ENCODE assay signal across 21 mouse cellular contexts in the genomic region with DNA sequence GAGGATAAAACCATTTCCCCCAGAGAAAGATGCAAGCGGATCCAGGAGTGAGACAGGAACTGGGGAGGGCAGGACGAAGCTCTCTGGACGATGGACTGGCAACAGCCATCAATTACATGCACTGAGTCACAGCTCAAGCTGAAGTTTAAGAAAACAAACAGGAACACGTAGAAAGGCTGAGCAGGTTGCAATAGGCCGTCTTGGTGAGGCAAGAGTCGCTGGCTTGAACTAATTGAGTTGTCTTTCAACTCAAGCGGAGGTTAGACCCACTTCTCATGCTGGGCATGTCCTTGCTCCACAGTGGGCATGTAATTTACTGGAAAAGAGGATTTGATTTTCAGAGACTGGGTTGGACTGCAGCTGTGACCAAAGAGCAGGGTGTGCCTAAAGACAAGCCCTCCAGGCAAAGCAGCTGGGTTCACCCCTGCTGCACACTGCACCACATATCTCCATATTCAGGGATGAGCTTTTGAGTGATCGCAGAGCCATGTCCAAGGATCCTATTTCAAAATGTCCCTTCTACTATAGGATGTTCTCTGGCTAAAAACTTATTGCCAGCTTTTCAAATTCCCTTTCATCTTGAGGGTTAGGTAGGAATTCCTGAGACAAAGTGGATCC. TPM values are rescaled to one million over a fixed set of nuclear protein-coding genes. Genes with fewer than 3 reads are reported as not detected.
DNase-seq lines count a peak whose midpoint lies in the region; ATAC-seq and TF ChIP-seq lines count a peak whose summit lies in the region.
"Had no signal": no experiment of that assay in that cellular context is flagged by ENCODE, and none has a peak within 500 bp of the region (broad histone marks: within the 10 kb centered on the region; RNA-seq: fewer than 3 reads in every experiment).

No protein-coding gene starts in this region.

- H3K36me3 ChIP-seq in ES-Bruce4 (ENCODE audit: control insufficient read depth, insufficient read depth, low read length, poor library complexity, severe bottlenecking): no peaks in the 10 kb centered on the region
- H3K36me3 ChIP-seq in midbrain, embryonic 16.5 days (ENCODE audit: control insufficient read depth, insufficient read depth, low read length): no peaks in the 10 kb centered on the region
- H3K36me3 ChIP-seq in forebrain, embryonic 12.5 days (replicated peaks): no peaks in the 10 kb centered on the region
- H3K36me3 ChIP-seq: forebrain, embryonic 10.5 days; heart, embryonic 10.5 days; hindbrain, embryonic 15.5 days; limb, embryonic 12.5 days had no signal

- peak overlapping the region; percentile 14; the same call in 1 of the 2 replicates for H3K27ac ChIP-seq in ES-Bruce4 (ENCODE audit: insufficient read depth, low read length)
- H3K27ac ChIP-seq in midbrain, embryonic 16.5 days (ENCODE audit: low read length): no peak overlapping the region
- no peak overlapping the region for H3K27ac ChIP-seq in forebrain, embryonic 12.5 days
- H3K27ac ChIP-seq in gastrocnemius, adult 2 months: no peak overlapping the region
- H3K27ac ChIP-seq: forebrain, embryonic 10.5 days; heart, embryonic 10.5 days; hindbrain, embryonic 15.5 days; limb, embryonic 12.5 days had no signal

- no peak for TF ChIP-seq CTCF in ES-Bruce4 (IDR thresholded peaks at IDR 0.05; ENCODE audit: low read depth, low read length)
- no peak for TF ChIP-seq CTCF in gastrocnemius, adult 2 months (IDR thresholded peaks at IDR 0.05)

- H3K4me3 ChIP-seq in ES-Bruce4 (ENCODE audit: low read depth, low read length): no peak overlapping the region
- no peak overlapping the region for H3K4me3 ChIP-seq in midbrain, embryonic 16.5 days (ENCODE audit: low read depth, low read length)
- no peak overlapping the region for H3K4me3 ChIP-seq in forebrain, embryonic 12.5 days (replicated peaks)
- no peak overlapping the region for H3K4me3 ChIP-seq in gastrocnemius, adult 2 months
- H3K4me3 ChIP-seq: forebrain, embryonic 10.5 days; heart, embryonic 10.5 days; hindbrain, embryonic 15.5 days; limb, embryonic 12.5 days had no signal

- ATAC-seq in midbrain, embryonic 16.5 days: peak; percentile 51; the same call in 1 of the 2 replicates
- ATAC-seq in forebrain, embryonic 12.5 days (ENCODE audit: low FRiP score): no peak
- ATAC-seq: intestine, embryonic 16.5 days; liver, postnatal 0 days; lung, postnatal 0 days had no signal

- H3K9ac ChIP-seq in ES-Bruce4 (ENCODE audit: low read depth, poor library complexity, severe bottlenecking): no peak overlapping the region
- H3K9ac ChIP-seq in midbrain, embryonic 16.5 days (ENCODE audit: low read depth, low read length): no peak overlapping the region
- H3K9ac ChIP-seq in forebrain, embryonic 12.5 days: no peak overlapping the region
- H3K9ac ChIP-seq: hindbrain, embryonic 15.5 days; limb, embryonic 12.5 days; liver, postnatal 0 days had no signal

- DNase-seq in adrenal gland, adult 8-10 months: peak; percentile 55
- no peak for DNase-seq in adrenal gland, postnatal 25 days
- peak; percentile 52 for DNase-seq in adrenal gland, postnatal 36 days
- DNase-seq in spleen, postnatal 36 days (ENCODE audit: low spot score in 2 of 2): no peak
- no peak for DNase-seq in gastrocnemius, adult 2 months
- DNase-seq: B cell, adult 2 months; cerebellum, postnatal 10 days; kidney, adult 9 months; kidney, postnatal 25 days; layer of hippocampus, postnatal 36 days; liver, postnatal 0 days had no signal

- no peak for TF ChIP-seq POLR2A in ES-Bruce4 (IDR thresholded peaks at IDR 0.05; ENCODE audit: insufficient read depth, low read length)

- peak; percentile 34; the same call in 1 of the 2 replicates for TF ChIP-seq EP300 in ES-Bruce4 (IDR thresholded peaks at IDR 0.05; ENCODE audit: insufficient read depth, low read depth, low read length)

- no peaks in the 10 kb centered on the region for H3K9me3 ChIP-seq in ES-Bruce4 (replicated peaks; ENCODE audit: control insufficient read depth, insufficient read depth, low read length, poor library complexity, severe bottlenecking)
- H3K9me3 ChIP-seq in midbrain, embryonic 16.5 days (replicated peaks; ENCODE audit: control insufficient read depth, low read length, poor library complexity, severe bottlenecking): no peaks in the 10 kb centered on the region
- no peaks in the 10 kb centered on the region for H3K9me3 ChIP-seq in forebrain, embryonic 12.5 days
- H3K9me3 ChIP-seq: forebrain, embryonic 10.5 days; heart, embryonic 10.5 days; hindbrain, embryonic 15.5 days; limb, embryonic 12.5 days had no signal

- WGBS in midbrain, embryonic 16.5 days: 35% methylated on average over 8 of the region's 8 CpGs
- 62% methylated on average over 8 of the region's 8 CpGs for WGBS in forebrain, embryonic 12.5 days

- intact Hi-C loops in gastrocnemius, adult 2 months (cut with DNase I): no loop called here

- no peaks in the 10 kb centered on the region for H3K27me3 ChIP-seq in ES-Bruce4 (ENCODE audit: control insufficient read depth, insufficient read depth, low read length, poor library complexity, severe bottlenecking)
- H3K27me3 ChIP-seq in midbrain, embryonic 16.5 days (ENCODE audit: control insufficient read depth, insufficient read depth, low read depth, low read length): no peaks in the 10 kb centered on the region
- H3K27me3 ChIP-seq in forebrain, embryonic 12.5 days: no peaks in the 10 kb centered on the region
- H3K27me3 ChIP-seq: hindbrain, embryonic 15.5 days; limb, embryonic 12.5 days had no signal

- no peaks in the 10 kb centered on the region for H3K4me1 ChIP-seq in ES-Bruce4 (ENCODE audit: control insufficient read depth, insufficient read depth, low read length)
- H3K4me1 ChIP-seq in midbrain, embryonic 16.5 days (ENCODE audit: control insufficient read depth, insufficient read depth, low read length): no peaks in the 10 kb centered on the region
- no peaks in the 10 kb centered on the region for H3K4me1 ChIP-seq in forebrain, embryonic 12.5 days
- H3K4me1 ChIP-seq: heart, embryonic 10.5 days; hindbrain, embryonic 15.5 days; limb, embryonic 12.5 days had no signal

- H3K4me2 ChIP-seq in midbrain, embryonic 16.5 days (ENCODE audit: low read length): no peak overlapping the region
- no peak overlapping the region for H3K4me2 ChIP-seq in forebrain, embryonic 12.5 days
- H3K4me2 ChIP-seq: hindbrain, embryonic 15.5 days; limb, embryonic 12.5 days; liver, embryonic 11.5 days had no signal

RNA-seq across cellular contexts. Expression of gene Kcnk5, which starts 19.6 kb away (rescaled TPM):
- total RNA-seq in adrenal gland, adult 8-10 months (2022): 10 to 100 TPM in 1 of 4 experiments, 1 to 10 TPM in 3; 6.4 to 22.9 (median 7.2) TPM
- total RNA-seq in adrenal gland, postnatal 25 days (2021): 5.9 and 12.0 TPM in 2 replicates
- 15.8 and 21.5 TPM in 2 replicates for polyA plus RNA-seq in ES-Bruce4 (2011; ENCODE audit: insufficient read depth, insufficient read length, low read depth, missing spikeins)
- total RNA-seq in adrenal gland, postnatal 36 days (2021): 10 to 100 TPM in 1 of 2 experiments, 1 to 10 TPM in 1; 8.6 to 13.9 TPM
- 0.70 and 0.85 TPM in 2 replicates for polyA plus RNA-seq in midbrain, embryonic 16.5 days (2015; fragmentation: Nextera tagmentation; extraction: Ambion mirVana)
- 12.5 and 13.8 TPM in 2 replicates for polyA plus RNA-seq in forebrain, embryonic 12.5 days (2016; fragmentation: Nextera tagmentation; extraction: Ambion mirVana)
- under 1 TPM; 0.48 to 0.73 TPM for total RNA-seq in gastrocnemius, adult 2 months (2021)

Comparison
In these comparisons a context has a peak if more than half of its experiments do, and no peak if none do; other contexts are left out.
1. DNase-seq: peak in adrenal gland, adult 8-10 months (single experiment) and adrenal gland, postnatal 36 days (2 of 2); none in adrenal gland, postnatal 25 days (single experiment), spleen, postnatal 36 days (0 of 2) and gastrocnemius, adult 2 months (single experiment).